Mouse (Mus musculus) heart, embryonic 16.5 days (tissue): ENCODE measurements at regions not wholly inside any gene's neighbourhood (a gene's known extent, or its start where the extent isn't known, plus 50 kb on each side); places are given as distances from the start of the nearest gene placed in this dataset.

Source experiments
- ATAC-seq: fragments of 200-750 bp; cut with Nextera tagmentation; replicated peaks from 2 replicates; pipeline ENCODE4 v1.8.0; 2017; ENCODE audit warnings: moderate number of reproducible peaks; ENCODE audit not compliant: insufficient read depth, low FRiP score; ENCODE audit errors: extremely low read depth
- H3K27ac ChIP-seq: fragments of 300-500 bp; sonication (generic); 2 replicates; pipeline ENCODE4 v1.5.1; 2014; ENCODE audit warnings: mild to moderate bottlenecking, low read length, control low read depth, moderate library complexity
- H3K27me3 ChIP-seq: fragments of 300-500 bp; sonication (generic); 2 replicates; pipeline ENCODE4 v1.6.1; 2014; ENCODE audit warnings: low read length, mixed read lengths; ENCODE audit not compliant: control insufficient read depth, insufficient read depth
- H3K36me3 ChIP-seq: fragments of 300-500 bp; sonication (generic); 2 replicates; pipeline ENCODE4 v1.6.1; 2014; ENCODE audit not compliant: control insufficient read depth, insufficient read depth
- H3K4me1 ChIP-seq: fragments of 300-500 bp; sonication (generic); 2 replicates; pipeline ENCODE4 v1.6.1; 2014; ENCODE audit warnings: low read length, mixed read lengths; ENCODE audit not compliant: control insufficient read depth, insufficient read depth
- H3K4me2 ChIP-seq: fragments of 300-500 bp; sonication (generic); 2 replicates; pipeline ENCODE4 v1.6.1; 2014; ENCODE audit warnings: low read depth, mild to moderate bottlenecking, control low read depth, low read length
- H3K4me3 ChIP-seq: fragments of 300-500 bp; sonication (generic); 2 replicates; pipeline ENCODE4 v1.5.1; 2014; ENCODE audit warnings: mild to moderate bottlenecking, control low read depth, low read length
- H3K9ac ChIP-seq: fragments of 300-500 bp; sonication (generic); 2 replicates; pipeline ENCODE4 v1.6.1; 2014; ENCODE audit warnings: low read length, control low read depth
- H3K9me3 ChIP-seq: fragments of 300-500 bp; sonication (generic); replicated peaks from 2 replicates; pipeline ENCODE4 v1.6.1; 2016; ENCODE audit warnings: low read length; ENCODE audit not compliant: control insufficient read depth
- WGBS: fragments of 180-500 bp; shearing (Covaris S2); extraction: QIAGEN DNeasy Blood & Tissue Kit; methylation state at CpG from one replicate; pipeline ENCODE4 v1.1.7; 2014; 5-methylcytosine and 5-hydroxymethylcytosine counted together

DNA sequence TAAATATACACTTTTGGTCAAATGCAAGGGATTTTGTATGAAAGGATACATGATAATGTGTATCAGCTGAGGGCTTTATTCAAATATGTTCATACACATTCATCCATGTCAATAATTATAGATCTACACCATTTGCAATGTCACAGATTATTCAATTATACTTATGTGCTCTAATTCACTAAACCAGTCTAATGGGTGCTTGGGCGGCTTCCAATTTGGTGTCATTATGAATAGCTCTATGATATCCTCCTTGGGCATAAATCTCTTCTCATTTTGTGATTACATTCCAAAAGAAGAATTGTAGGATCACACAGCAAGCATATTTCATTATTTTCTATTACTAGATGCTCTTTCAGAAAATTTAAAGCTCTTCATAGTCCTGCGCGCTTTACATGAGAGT is 97.7 kb upstream of the Prr30 start:
- no peak for ATAC-seq
- H3K4me3 ChIP-seq: no peak overlapping the region
- H3K27me3 ChIP-seq: no peaks in the 10 kb centered on the region
- H3K9me3 ChIP-seq: no peaks in the 10 kb centered on the region
- no peak overlapping the region for H3K4me2 ChIP-seq
- H3K36me3 ChIP-seq: no peaks in the 10 kb centered on the region
- no peak overlapping the region for H3K9ac ChIP-seq
- no peaks in the 10 kb centered on the region for H3K4me1 ChIP-seq
- no peak overlapping the region for H3K27ac ChIP-seq
- WGBS: 96% methylated on average over 3 of the region's 3 CpGs

DNA sequence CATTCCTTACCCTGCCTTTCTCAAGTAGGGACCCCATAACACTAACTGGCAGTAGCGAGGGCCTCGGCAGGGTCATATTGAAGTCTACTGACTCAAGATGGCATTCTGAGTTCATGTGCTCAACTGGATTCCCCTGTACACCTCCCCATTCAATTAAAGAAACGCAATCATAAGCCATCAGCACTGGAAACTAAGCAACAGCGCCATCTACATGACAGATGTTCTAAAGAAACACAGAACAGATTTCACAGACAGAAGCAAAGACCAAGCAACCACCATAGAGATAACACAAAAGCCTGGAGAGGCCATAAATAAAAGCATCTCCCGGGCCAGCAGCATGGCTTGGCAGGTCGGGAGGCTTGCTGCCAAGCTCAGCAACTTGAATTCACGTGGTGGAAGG is 94.6 kb upstream of the Prr30 start:
- Histone ChIP-seq H3K4me2 (no peak overlapping the region), H3K9ac (no peak overlapping the region), H3K9me3 (no peaks in the 10 kb centered on the region), H3K27me3 (no peaks in the 10 kb centered on the region), H3K4me1 (no peaks in the 10 kb centered on the region), H3K27ac (no peak overlapping the region), H3K4me3 (no peak overlapping the region), H3K36me3 (no peaks in the 10 kb centered on the region)
- ATAC-seq: no peak
- WGBS: 29% methylated on average over 7 of the region's 7 CpGs

DNA sequence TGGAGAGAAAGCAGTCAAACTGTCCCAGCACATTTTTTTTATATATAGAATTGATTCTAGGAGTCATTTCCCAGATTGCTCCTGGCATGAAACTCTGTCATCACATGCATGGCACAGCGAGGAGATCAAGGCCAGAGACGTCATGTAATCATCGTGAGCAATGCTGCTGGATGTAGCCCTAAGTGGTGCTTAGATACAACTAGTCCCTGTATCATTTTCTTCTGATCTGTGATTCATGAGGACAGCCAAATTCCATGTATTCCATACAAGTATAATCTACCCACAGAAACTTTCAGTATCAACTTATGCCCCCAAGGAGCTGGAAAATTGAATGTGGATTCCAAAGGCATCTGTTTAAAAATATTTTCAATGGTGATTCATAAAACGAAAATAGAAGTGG is 87.6 kb upstream of the Prr30 start:
- no peaks in the 10 kb centered on the region for H3K9me3 ChIP-seq
- no peaks in the 10 kb centered on the region for H3K36me3 ChIP-seq
- H3K4me1 ChIP-seq: peaks cover 3% of the 10 kb centered on the region; the same call in 1 of the 2 replicates
- no peaks in the 10 kb centered on the region for H3K27me3 ChIP-seq
- H3K27ac ChIP-seq: 0 out of 2 replicates have a peak overlapping the region, but pooled peaks have one; percentile 19
- peak; percentile 78 for ATAC-seq
- no peak overlapping the region for H3K9ac ChIP-seq
- 0 out of 2 replicates have a peak overlapping the region, but pooled peaks have one; percentile 21 for H3K4me2 ChIP-seq
- no peak overlapping the region for H3K4me3 ChIP-seq
- WGBS: 36% methylated on average over 4 of the region's 4 CpGs

DNA sequence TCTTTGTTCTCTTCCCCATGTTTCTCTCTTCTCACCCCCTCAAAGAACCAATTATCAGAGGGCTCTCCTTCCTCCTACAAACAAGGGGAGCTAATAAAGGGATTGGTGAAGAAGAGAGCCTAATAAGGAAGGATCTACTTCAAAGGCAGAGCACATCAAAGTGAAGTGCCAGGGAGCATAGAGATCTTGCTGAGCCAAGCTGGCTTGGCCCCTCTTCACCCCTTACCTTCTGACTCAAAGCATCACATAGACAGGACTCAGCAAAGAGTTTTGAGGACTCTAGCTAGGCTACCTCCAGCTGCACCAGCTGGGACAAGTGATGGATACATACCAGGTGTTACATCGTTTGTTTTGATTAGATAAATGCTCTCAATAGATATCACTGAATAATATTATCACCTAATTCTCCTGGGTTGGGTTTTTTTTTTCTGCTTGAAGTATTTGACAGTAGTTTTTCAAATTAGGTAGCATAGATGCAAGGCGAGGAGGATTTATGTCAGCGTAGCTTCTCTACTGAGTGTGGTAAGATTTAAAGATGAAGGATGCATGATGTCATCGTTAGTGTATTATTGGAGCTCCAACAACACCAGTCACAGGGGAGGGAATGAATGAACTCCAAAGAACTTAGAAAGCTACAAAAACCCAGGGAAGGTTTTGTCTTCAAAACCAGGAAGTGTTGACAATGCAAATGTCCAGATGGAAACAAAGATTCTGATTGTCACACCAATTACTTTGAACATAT is 69.1 kb upstream of the Prr30 start:
- Histone ChIP-seq H3K27me3 (no peaks in the 10 kb centered on the region), H3K9me3 (no peaks in the 10 kb centered on the region), H3K4me1 (no peaks in the 10 kb centered on the region), H3K9ac (no peak overlapping the region), H3K27ac (no peak overlapping the region), H3K36me3 (no peaks in the 10 kb centered on the region), H3K4me2 (no peak overlapping the region), H3K4me3 (no peak overlapping the region)
- no peak for ATAC-seq
- 38% methylated on average over 4 of the region's 4 CpGs for WGBS

DNA sequence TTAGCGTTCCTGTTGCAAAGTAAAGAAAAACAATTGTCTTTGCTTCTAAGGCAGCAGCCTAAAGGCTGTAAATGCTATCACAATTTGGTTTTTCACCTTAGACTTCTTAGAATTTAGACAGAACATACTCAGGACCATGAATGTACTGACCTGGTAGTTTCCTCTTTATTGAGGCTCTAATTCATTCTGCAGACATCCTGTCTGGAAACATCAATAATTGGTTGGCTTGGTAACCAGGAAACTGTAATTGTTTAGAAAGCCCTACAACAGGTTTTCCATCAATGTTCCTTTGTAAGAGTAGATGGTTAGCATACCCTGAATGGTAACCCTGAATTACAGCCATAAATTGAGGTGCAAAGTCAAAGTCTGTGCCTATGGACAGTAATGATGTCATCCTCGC is 67.4 kb upstream of the Prr30 start:
- Histone ChIP-seq H3K9me3 (no peaks in the 10 kb centered on the region), H3K36me3 (no peaks in the 10 kb centered on the region), H3K9ac (no peak overlapping the region), H3K27ac (no peak overlapping the region), H3K27me3 (no peaks in the 10 kb centered on the region), H3K4me2 (no peak overlapping the region), H3K4me3 (no peak overlapping the region), H3K4me1 (no peaks in the 10 kb centered on the region)
- 83% methylated on average over 2 of the region's 2 CpGs for WGBS
- no peak for ATAC-seq
